Mouse (Mus musculus) left cerebral cortex, adult 2 months (tissue): Measurements from ENCODE around the gene Tcea2. TPM values are rescaled to one million over a fixed set of nuclear protein-coding genes. Genes with fewer than 3 reads are reported as not detected.

Source experiments
- DNase-seq, 2 experiments: peaks; one replicate each; pipeline ENCODE4 v3.0.0; 2021 to 2022; ENCODE audit warnings: low spot score in 2 of 2, mixed read lengths in 1 of 2; ENCODE audit errors: extremely low spot score in 1 of 2
- H3K27ac ChIP-seq: fragments of 200-600 bp; 2 replicates; pipeline ENCODE4 v1.8.1; 2022
- H3K4me3 ChIP-seq: fragments of 200-600 bp; 2 replicates; pipeline ENCODE4 v1.8.1; 2022
- CTCF ChIP-seq: fragments of 200-600 bp; IDR thresholded peaks from 2 replicates; pipeline ENCODE4 v1.8.1; 2022; ENCODE audit warnings: antibody characterized with exemption, mild to moderate bottlenecking, moderate library complexity
- intact Hi-C: fragments of 180-260 bp; cut with DNase I; formaldehyde crosslinking; loops from one replicate; pipeline ENCODE4 v1.15.1; 2025
- total RNA-seq, 2 experiments: library from RNA; stranded (reverse); gene quantifications; 2 replicates each; pipeline ENCODE4 v1.2.3; 2021

The Tcea2 gene
- total RNA-seq, 2 experiments from 2014 or later, result 65.7 to 78.1 TPM

DNA sequence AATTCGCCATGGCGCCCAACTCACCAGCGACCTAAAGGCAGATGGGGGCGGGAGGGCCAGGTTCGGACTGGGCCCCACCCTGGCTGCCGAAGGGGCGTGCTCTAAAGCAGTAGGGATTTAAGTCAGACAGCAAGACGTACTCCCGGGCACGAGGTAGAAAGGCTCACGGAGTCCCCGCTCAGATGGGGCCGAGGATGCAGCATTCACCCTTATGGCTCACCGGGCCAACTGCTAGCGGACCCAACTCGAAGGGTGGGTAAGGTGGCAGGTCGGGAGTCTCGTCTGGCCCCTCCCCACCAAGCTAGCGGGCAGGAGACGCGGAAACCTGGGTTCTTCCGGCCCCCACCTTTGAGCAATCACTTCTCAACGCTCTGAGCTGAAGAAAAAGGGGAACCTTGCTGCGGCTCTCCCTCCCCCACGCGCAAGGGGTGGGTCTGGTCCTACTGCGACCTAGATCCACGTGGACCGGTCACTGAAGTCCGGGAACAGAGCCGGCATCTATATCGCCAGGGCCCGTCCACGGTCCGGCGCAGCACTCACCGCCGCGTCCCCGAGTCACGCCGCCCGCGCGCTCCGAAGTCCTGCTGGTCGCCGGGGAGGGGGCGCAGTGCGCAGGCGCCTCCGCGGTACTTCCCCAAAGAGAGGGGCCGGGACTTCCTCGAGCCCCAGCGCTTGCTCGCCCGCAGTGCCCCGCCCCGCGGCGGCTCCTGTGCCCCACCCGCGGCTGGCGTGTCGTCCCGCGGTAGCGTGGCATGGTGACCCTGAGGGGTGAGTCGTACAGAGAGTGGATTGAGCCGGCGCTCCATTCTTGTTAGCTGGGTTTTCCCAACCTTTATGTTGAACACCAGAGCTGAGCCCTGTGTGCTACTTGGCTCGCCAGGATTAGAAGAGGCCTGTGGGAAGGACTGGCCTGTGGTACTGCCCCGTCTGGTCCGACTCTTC, 13.5 kb downstream of the Tcea2 start, which contains the start of gene Rgs19:
Gene Rgs19 (minus strand): TSS at position 639 of the 942 bp plus-strand sequence.
- TF ChIP-seq CTCF, result no peak
- intact Hi-C loops, result no loop called here
- peak within 1 kb of the TSS; percentile 90 for H3K27ac ChIP-seq
- DNase-seq, result peak; percentile 82 to 85
- H3K4me3 ChIP-seq, result peak within 1 kb of the TSS; percentile 80

DNA sequence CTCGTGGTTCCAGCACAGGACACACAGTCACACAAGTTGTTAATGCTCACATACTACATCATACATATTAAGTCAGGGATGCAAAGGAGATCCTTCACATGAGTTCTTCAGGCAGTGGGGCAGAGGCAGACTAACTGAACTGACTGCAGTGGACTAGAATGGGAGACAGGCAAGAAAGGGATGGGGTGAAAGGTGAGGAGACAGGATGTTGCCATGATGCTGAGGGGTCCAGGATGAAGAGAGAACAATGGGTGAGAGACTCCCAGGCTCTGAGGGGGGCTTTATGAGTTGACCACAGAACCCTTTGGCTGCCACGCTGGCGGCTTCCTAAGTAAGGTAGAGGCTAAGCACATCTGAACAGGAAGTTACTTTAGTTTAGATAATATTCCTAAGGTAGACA, 14.5 kb downstream of the Tcea2 start:
- no peak for DNase-seq
- intact Hi-C loops, result no loop called here
- TF ChIP-seq CTCF, result no peak
- Histone ChIP-seq H3K4me3 (no peak overlapping the region), H3K27ac (no peak overlapping the region)

DNA sequence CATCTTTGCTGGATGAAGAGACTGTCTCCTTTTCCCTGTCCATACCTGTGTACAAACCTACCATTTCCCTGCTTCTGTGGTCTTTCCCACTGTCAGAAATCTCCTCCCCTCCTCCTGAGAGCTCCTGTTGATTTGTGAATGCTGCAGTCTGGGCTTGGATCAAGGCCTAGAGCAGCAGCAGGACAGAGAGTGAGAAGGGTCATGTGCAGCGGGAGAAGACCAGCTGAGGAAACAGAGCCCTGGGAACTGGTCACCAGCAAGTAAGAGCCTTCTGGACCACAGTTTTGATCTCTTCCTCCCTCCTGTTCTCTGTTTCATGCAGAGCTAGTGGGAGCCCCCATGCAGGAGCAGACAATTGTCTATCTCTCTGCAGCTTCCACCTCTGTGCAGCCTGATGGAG, 15.7 kb downstream of the Tcea2 start:
- no peak for DNase-seq
- H3K27ac ChIP-seq, result no peak overlapping the region
- intact Hi-C loops, result no loop called here

DNA sequence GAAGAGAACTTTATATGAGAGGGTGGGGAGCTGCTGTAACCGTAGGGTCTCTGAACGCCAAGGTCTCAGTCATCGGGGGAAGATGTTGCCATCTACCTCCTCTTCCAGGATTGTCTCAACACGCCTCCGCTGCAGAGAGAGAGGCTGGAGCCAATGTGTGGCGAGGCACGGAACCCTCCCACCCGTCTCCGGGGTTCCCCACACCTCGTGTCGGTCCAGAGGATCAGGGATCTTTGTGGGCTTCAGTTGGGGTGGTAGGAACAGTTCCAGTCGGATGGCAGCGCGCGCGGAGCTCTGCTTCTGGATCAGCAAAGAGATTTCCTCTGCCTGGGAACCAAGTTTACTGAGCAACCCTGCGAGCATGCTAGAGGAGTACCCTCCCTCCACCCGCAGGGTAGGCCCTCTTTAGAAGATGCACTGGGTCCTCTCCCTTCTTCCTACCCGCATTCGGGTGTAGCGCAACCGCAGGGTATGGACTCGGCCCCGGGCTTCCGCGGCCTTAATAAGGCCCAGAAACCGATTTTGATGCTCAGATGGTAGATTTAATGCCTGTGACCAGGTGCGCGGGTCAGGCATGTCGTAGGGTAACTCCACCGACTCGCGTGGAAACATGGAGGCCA, 16.8 kb downstream of the Tcea2 start:
- no peak for TF ChIP-seq CTCF
- intact Hi-C loops, result no loop called here
- Histone ChIP-seq H3K27ac (no peak overlapping the region), H3K4me3 (no peak overlapping the region)
- DNase-seq, result no peak

More for the DNA sequence above, 15.7 kb downstream of the Tcea2 start:
- no peak for TF ChIP-seq CTCF
- no peak overlapping the region for H3K4me3 ChIP-seq

DNA sequence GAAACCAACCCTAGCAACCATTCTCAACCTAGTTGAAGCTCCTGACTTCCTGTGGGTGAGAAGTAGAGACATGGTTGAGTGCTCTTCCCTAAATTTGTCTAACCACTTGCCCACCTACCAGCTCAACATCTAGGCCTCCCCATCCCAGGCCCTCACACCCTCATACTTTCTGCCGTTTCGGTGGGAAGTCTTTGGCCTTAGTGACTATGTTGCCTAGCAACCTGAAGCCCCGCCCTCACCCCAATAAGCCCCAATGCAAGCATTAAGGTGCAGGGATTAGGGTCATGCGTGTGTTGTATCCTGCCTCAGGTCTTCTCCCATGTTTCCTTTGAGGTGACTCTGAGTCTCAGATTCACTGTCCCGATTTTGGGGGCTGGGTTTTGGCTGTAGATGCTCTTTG, 18.1 kb downstream of the Tcea2 start, which contains the start of gene Lkaaear1:
Gene Lkaaear1 (minus strand): TSS at position 202 of the 400 bp plus-strand sequence.
- intact Hi-C loops, result no loop called here
- no peak for TF ChIP-seq CTCF
- H3K27ac ChIP-seq, result no peak within 1 kb of the TSS
- no peak for DNase-seq
- no peak within 1 kb of the TSS for H3K4me3 ChIP-seq

DNA sequence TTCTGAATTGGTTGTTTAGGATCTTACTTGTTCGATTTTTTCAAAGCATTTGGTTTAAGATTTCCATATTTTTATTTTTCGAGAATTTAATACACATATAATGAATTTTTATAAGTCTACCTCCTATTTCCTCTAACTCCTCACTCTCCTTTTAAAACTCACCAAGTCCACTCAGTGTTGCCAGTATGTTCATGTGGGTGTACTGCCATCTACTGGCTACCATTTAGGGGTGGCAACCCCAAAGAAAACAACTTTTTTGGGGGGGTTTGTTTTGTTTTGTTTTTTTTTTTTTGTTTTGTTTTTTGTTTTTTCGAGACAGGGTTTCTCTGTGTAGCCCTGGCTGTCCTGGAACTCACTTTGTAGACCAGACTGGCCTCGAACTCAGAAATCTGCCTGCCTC, 26.6 kb downstream of the Tcea2 start:
- no peak overlapping the region for H3K4me3 ChIP-seq
- no peak for DNase-seq
- intact Hi-C loops, result loop anchor here (5.0 kb wide), 1 partner anchor 49 kb away; the partner anchor contains the start of gene Gm29797
- peak; percentile 70 for TF ChIP-seq CTCF
- no peak overlapping the region for H3K27ac ChIP-seq

DNA sequence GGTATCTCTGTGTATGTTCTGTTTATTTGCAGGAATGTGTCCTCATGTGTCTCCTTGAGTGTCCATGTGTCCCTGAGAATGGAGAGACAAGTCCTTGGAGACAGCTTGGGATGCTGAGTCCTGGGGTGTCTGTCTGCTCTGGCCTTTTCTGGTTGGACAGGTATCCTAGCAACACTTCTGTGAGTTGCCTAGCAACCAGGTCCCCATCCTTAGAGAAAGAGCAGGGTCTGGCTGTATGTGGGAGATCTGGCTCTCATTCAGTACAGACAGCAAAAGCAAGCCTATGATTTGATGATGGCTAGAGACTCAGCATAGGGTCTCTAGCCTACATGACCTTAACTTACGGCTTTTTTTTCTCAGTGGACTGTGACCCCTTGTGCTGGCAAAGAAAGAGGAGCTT, 33.6 kb downstream of the Tcea2 start:
- H3K27ac ChIP-seq, result peak overlapping the region; percentile 93
- TF ChIP-seq CTCF, result no peak
- no peak overlapping the region for H3K4me3 ChIP-seq
- peak; percentile 49 to 51 for DNase-seq
- intact Hi-C loops, result no loop called here

DNA sequence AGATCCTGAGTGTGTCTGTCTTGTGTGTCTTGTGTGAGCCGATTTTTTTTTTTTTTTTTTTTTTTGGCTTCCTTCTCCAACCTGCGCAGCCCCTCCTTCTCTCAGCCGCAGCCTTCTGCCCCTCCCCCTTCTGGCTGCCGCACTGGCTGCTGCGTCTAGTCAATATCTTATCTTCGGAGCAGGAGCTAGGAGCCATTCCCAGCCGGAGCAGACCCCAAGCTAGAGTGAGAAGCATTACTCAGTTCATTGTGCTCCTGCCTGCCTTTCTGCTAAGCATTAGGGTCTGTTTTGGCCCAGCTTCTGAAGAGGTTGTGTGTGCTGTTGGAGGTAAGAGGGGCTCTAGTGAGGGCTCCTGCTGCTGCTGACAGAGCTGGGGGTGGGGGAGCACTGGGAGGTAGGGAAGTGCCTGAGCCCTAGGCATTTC, 34.8 kb downstream of the Tcea2 start, which contains the start of gene Oprl1:
Gene Oprl1 (plus strand): TSS at position 114 of the 424 bp plus-strand sequence.
- H3K27ac ChIP-seq, result peak within 1 kb of the TSS; percentile 93
- peak; percentile 71 to 75 for DNase-seq
- intact Hi-C loops, result no loop called here
- H3K4me3 ChIP-seq, result peak within 1 kb of the TSS; percentile 58
- no peak for TF ChIP-seq CTCF

DNA sequence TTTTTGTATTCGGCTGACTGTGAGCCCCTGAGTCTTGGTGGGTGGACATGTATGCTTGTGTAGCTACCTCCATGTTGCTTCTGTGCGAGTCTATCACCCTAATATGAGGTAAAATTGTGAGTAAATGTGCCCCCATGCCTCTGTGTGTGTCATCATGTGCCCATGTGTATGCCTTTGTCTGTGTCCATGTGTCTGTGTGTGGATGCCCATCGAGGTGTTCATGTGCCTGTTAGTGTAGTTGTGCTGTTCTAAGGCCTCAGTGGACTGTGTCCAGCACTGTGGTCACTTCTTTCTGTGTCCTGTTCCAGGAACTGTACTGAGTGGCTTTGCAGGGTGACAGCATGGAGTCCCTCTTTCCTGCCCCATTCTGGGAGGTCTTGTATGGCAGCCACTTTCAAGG, 35.3 kb downstream of the Tcea2 start:
- DNase-seq, result no peak
- Histone ChIP-seq H3K27ac (peak overlapping the region; percentile 93), H3K4me3 (peak overlapping the region; percentile 58)
- no peak for TF ChIP-seq CTCF
- intact Hi-C loops, result no loop called here

DNA sequence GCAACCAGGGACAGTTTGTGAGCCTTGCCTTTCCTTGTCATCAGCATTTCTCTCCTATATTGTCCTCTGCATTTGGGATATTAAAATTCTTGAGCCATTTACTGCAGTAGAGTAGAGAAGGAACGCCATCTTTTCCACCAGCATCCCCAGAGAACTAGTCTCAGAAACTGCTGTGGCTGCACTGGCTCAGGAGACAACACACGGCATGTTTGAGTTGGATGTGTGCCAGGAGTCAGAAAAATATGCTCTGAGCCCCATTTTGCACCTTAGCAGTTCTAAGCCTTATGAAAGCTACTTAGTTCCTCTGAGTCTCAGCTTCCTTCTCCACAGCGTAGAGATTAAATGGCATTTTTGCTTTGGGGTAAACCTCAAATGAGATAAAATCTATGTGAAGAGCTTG, 36.9 kb downstream of the Tcea2 start:
- DNase-seq, result no peak
- intact Hi-C loops, result no loop called here
- no peak overlapping the region for H3K4me3 ChIP-seq
- H3K27ac ChIP-seq, result no peak overlapping the region
- no peak for TF ChIP-seq CTCF

DNA sequence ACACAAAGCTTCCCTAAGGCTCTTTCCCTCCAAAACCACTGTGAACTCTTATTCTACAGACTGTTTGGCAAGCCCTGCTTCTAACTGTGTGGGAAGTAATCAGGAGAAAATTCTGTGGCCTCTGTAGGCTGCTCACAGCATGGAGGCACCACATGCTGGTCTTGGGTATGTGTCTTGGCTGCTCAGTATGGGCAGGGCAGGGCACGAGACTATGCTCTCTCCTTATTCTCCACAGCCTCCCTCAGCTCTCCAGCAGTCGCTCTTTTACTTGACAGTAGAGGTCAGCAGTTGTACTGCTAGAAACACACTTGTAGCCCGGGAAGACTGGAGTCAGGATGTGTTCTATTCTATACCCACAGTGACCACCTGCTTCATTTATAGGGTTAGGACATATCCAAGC, 40.0 kb downstream of the Tcea2 start:
- no peak overlapping the region for H3K4me3 ChIP-seq
- no peak for DNase-seq
- H3K27ac ChIP-seq, result no peak overlapping the region
- no peak; the same call in none of the 2 replicates for TF ChIP-seq CTCF
- intact Hi-C loops, result loop anchor here (10.0 kb wide), 1 partner anchor 115 kb away; the partner anchor contains the start of gene Pcmtd2

DNA sequence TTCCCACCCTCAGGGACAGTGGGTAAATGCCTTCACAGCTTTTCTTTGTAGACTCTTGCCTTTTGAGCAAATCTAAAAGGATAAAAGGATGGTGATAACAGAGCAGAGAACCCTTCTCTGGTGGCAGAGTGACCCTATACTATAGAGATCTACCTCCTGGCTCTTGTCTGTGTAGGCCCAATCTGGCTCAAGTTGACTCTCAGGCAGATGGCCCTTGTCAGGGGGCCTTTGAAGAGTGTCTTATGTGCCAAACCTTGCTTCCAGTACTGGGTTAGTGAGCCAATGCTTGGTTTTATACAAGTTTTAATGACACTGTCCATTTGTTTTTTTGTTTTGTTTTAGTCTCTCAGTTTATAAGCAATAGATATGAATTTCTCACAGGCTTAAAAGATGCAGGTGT, 41.1 kb downstream of the Tcea2 start:
- H3K27ac ChIP-seq, result no peak overlapping the region
- TF ChIP-seq CTCF, result no peak
- H3K4me3 ChIP-seq, result no peak overlapping the region
- intact Hi-C loops, result loop anchor here (10.0 kb wide), 1 partner anchor 114 kb away; the partner anchor contains the start of gene Pcmtd2
- no peak for DNase-seq
